Mouse (Mus musculus): Measurements from ENCODE around the gene U2af2. TPM values are rescaled to one million over a fixed set of nuclear protein-coding genes. Genes with fewer than 3 reads are reported as not detected.

The U2af2 gene
- total and polyA plus RNA-seq, 3 experiments, result 208 to 480 (median 261) TPM

- H3K36me3 ChIP-seq (replicated peaks), result peaks cover 72% of the 10 kb centered on the region
- peaks cover 75% of the 10 kb centered on the region for H3K4me1 ChIP-seq (ENCODE audit: insufficient read depth, low read depth, low read length)
- H3K4me3 ChIP-seq (ENCODE audit: low read depth, low read length), result peak overlapping the region; percentile 80
Observed at GRCm38 (mm10) chr7:5021197-5021596, 40.7 kb upstream of the U2af2 start.

GRCm38 (mm10) chr7:5029543-5029942, 32.4 kb upstream of the U2af2 start:
- DNase-seq (ENCODE audit: low spot score), result no peak
- H3K36me3 ChIP-seq (replicated peaks), result peaks cover 98% of the 10 kb centered on the region
- peak overlapping the region; percentile 54 for H3K4me3 ChIP-seq (ENCODE audit: low read depth, low read length)

More at GRCm38 (mm10) chr7:5021197-5021596, 40.7 kb upstream of the U2af2 start:
- ATAC-seq (ENCODE audit: extremely low read depth, insufficient number of reproducible peaks, low FRiP score, poor library complexity, severe bottlenecking), result no peak
- peaks cover 13% of the 10 kb centered on the region for H3K9me3 ChIP-seq (replicated peaks)
- TF ChIP-seq POLR2AphosphoS5 (IDR thresholded peaks at IDR 0.05; ENCODE audit: insufficient replicate concordance, low read depth, low read length) (no peak), TAL1 (conservative IDR thresholded peaks at IDR 0.05; ENCODE audit: low read depth, low read length) (no peak), CTCF (IDR thresholded peaks at IDR 0.05; ENCODE audit: low read depth, low read length) (no peak)
- H3K27me3 ChIP-seq (ENCODE audit: insufficient read depth, low read length), result no peaks in the 10 kb centered on the region
- DNase-seq (ENCODE audit: low spot score), result no peak

GRCm38 (mm10) chr7:5029946-5030345, 32.0 kb upstream of the U2af2 start:
- DNase-seq (ENCODE audit: low spot score), result no peak
- peak overlapping the region; percentile 54 for H3K4me3 ChIP-seq (ENCODE audit: low read depth, low read length)
- H3K9me3 ChIP-seq (replicated peaks), result peaks cover 33% of the 10 kb centered on the region
- H3K4me1 ChIP-seq (ENCODE audit: insufficient read depth, low read depth, low read length), result peaks cover 22% of the 10 kb centered on the region
- TF ChIP-seq GATA1 (IDR thresholded peaks at IDR 0.05; ENCODE audit: borderline replicate concordance, low read length) (no peak), POLR2AphosphoS5 (IDR thresholded peaks at IDR 0.05; ENCODE audit: insufficient replicate concordance, low read depth, low read length) (no peak), TAL1 (conservative IDR thresholded peaks at IDR 0.05; ENCODE audit: low read depth, low read length) (no peak), GATA2 (IDR thresholded peaks at IDR 0.05; ENCODE audit: borderline replicate concordance, low read depth, low read length) (no peak), CTCF (IDR thresholded peaks at IDR 0.05; ENCODE audit: low read depth, low read length) (no peak)
- H3K27me3 ChIP-seq (ENCODE audit: insufficient read depth, low read length), result peaks cover 12% of the 10 kb centered on the region; the same call in 1 of the 2 replicates
- no peak for ATAC-seq (ENCODE audit: extremely low read depth, insufficient number of reproducible peaks, low FRiP score, poor library complexity, severe bottlenecking)
- peaks cover 98% of the 10 kb centered on the region for H3K36me3 ChIP-seq (replicated peaks)

More at GRCm38 (mm10) chr7:5029543-5029942, 32.4 kb upstream of the U2af2 start:
- no peak for ATAC-seq (ENCODE audit: extremely low read depth, insufficient number of reproducible peaks, low FRiP score, poor library complexity, severe bottlenecking)
- peaks cover 33% of the 10 kb centered on the region for H3K9me3 ChIP-seq (replicated peaks)
- peaks cover 12% of the 10 kb centered on the region; the same call in 1 of the 2 replicates for H3K27me3 ChIP-seq (ENCODE audit: insufficient read depth, low read length)
- peaks cover 26% of the 10 kb centered on the region for H3K4me1 ChIP-seq (ENCODE audit: insufficient read depth, low read depth, low read length)
- TF ChIP-seq TAL1 (conservative IDR thresholded peaks at IDR 0.05; ENCODE audit: low read depth, low read length) (no peak), GATA2 (IDR thresholded peaks at IDR 0.05; ENCODE audit: borderline replicate concordance, low read depth, low read length) (no peak), POLR2AphosphoS5 (IDR thresholded peaks at IDR 0.05; ENCODE audit: insufficient replicate concordance, low read depth, low read length) (no peak), CTCF (IDR thresholded peaks at IDR 0.05; ENCODE audit: low read depth, low read length) (no peak)

- ATAC-seq (ENCODE audit: extremely low read depth, insufficient number of reproducible peaks, low FRiP score, poor library complexity, severe bottlenecking), result no peak
- Histone ChIP-seq H3K4me3 (ENCODE audit: low read depth, low read length) (peak overlapping the region; percentile 54), H3K4me1 (ENCODE audit: insufficient read depth, low read depth, low read length) (peaks cover 17% of the 10 kb centered on the region), H3K9me3 (replicated peaks) (peaks cover 33% of the 10 kb centered on the region), H3K36me3 (replicated peaks) (peaks cover 98% of the 10 kb centered on the region), H3K27me3 (ENCODE audit: insufficient read depth, low read length) (peaks cover 12% of the 10 kb centered on the region; the same call in 1 of the 2 replicates)
- TF ChIP-seq TAL1 (conservative IDR thresholded peaks at IDR 0.05; ENCODE audit: low read depth, low read length) (no peak), POLR2AphosphoS5 (IDR thresholded peaks at IDR 0.05; ENCODE audit: insufficient replicate concordance, low read depth, low read length) (no peak), GATA2 (IDR thresholded peaks at IDR 0.05; ENCODE audit: borderline replicate concordance, low read depth, low read length) (no peak)
- DNase-seq (ENCODE audit: low spot score), result no peak
Observed at GRCm38 (mm10) chr7:5030554-5031275, 31.2 kb upstream of the U2af2 start.

- peaks cover 98% of the 10 kb centered on the region for H3K36me3 ChIP-seq (replicated peaks)
- H3K27me3 ChIP-seq (ENCODE audit: insufficient read depth, low read length), result peaks cover 12% of the 10 kb centered on the region; the same call in 1 of the 2 replicates
- peaks cover 15% of the 10 kb centered on the region for H3K4me1 ChIP-seq (ENCODE audit: insufficient read depth, low read depth, low read length)
- ATAC-seq (ENCODE audit: extremely low read depth, insufficient number of reproducible peaks, low FRiP score, poor library complexity, severe bottlenecking) (no peak), DNase-seq (ENCODE audit: low spot score) (no peak)
- TF ChIP-seq TAL1 (conservative IDR thresholded peaks at IDR 0.05; ENCODE audit: low read depth, low read length), result no peak
- no peak for TF ChIP-seq GATA1 (IDR thresholded peaks at IDR 0.05; ENCODE audit: borderline replicate concordance, low read length)
- H3K4me3 ChIP-seq (ENCODE audit: low read depth, low read length), result peak overlapping the region; percentile 54; the same call in 1 of the 2 replicates
- peaks cover 33% of the 10 kb centered on the region for H3K9me3 ChIP-seq (replicated peaks)
Observed at GRCm38 (mm10) chr7:5031496-5031895, 30.4 kb upstream of the U2af2 start.

- Histone ChIP-seq H3K4me1 (ENCODE audit: insufficient read depth, low read depth, low read length) (peaks cover 19% of the 10 kb centered on the region), H3K27me3 (ENCODE audit: insufficient read depth, low read length) (peaks cover 12% of the 10 kb centered on the region; the same call in 1 of the 2 replicates), H3K4me3 (ENCODE audit: low read depth, low read length) (no peak within 1 kb of the TSS), H3K36me3 (replicated peaks) (peaks cover 80% of the 10 kb centered on the region), H3K9me3 (replicated peaks) (peaks cover 31% of the 10 kb centered on the region)
- TF ChIP-seq POLR2AphosphoS5 (IDR thresholded peaks at IDR 0.05; ENCODE audit: insufficient replicate concordance, low read depth, low read length) (no peak), GATA1 (IDR thresholded peaks at IDR 0.05; ENCODE audit: borderline replicate concordance, low read length) (no peak), GATA2 (IDR thresholded peaks at IDR 0.05; ENCODE audit: borderline replicate concordance, low read depth, low read length) (no peak), TAL1 (conservative IDR thresholded peaks at IDR 0.05; ENCODE audit: low read depth, low read length) (no peak), CTCF (IDR thresholded peaks at IDR 0.05; ENCODE audit: low read depth, low read length) (no peak)
- DNase-seq (ENCODE audit: low spot score) (no peak), ATAC-seq (ENCODE audit: extremely low read depth, insufficient number of reproducible peaks, low FRiP score, poor library complexity, severe bottlenecking) (no peak)
Observed at GRCm38 (mm10) chr7:5033818-5034217, 28.1 kb upstream of the U2af2 start, which contains the start of gene 4632433K11Rik. Gene 4632433K11Rik, plus strand, starts transcription at chr7:5034118.

Data from G1E (cell line).